Mouse (Mus musculus) liver, postnatal 0 days (tissue): ENCODE measurements around the gene Zfp655. TPM values are rescaled to one million over a fixed set of nuclear protein-coding genes. Genes with fewer than 3 reads are reported as not detected.
A peak's percentile ranks its signal among the peaks of the same experiment; 100 is the strongest.
"Not testable (repeated sequence)": the region's sequence is repeated elsewhere in the genome, so short reads cannot be mapped to it uniquely, and the experiment has no call there.

Experiments
- ATAC-seq: fragments of 200-750 bp; cut with Nextera tagmentation; 2 replicates; pipeline ENCODE4 v1.8.0; 2017; ENCODE audit warnings: mild to moderate bottlenecking, moderate library complexity
- DNase-seq: peaks from one replicate; pipeline ENCODE4 v3.0.0-alpha.2; 2016
- H3K27ac ChIP-seq: fragments of 300-500 bp; sonication (generic); 2 replicates; pipeline ENCODE4 v1.5.1; 2014; ENCODE audit warnings: antibody characterized with exemption, moderate library complexity, mild to moderate bottlenecking, low read depth
- H3K27me3 ChIP-seq: fragments of 300-500 bp; sonication (generic); 2 replicates; pipeline ENCODE4 v1.6.1; 2014; ENCODE audit warnings: low read length, control low read depth, mixed read lengths; ENCODE audit not compliant: insufficient read depth
- H3K36me3 ChIP-seq: fragments of 300-500 bp; sonication (generic); replicated peaks from 2 replicates; pipeline ENCODE4 v1.6.1; 2014; ENCODE audit warnings: mild to moderate bottlenecking, control low read depth, low read length, moderate library complexity, mixed read lengths; ENCODE audit not compliant: insufficient read depth
- H3K4me1 ChIP-seq: fragments of 300-500 bp; sonication (generic); 2 replicates; pipeline ENCODE4 v1.6.1; 2014; ENCODE audit warnings: antibody characterized with exemption, mild to moderate bottlenecking, control low read depth; ENCODE audit not compliant: insufficient read depth
- H3K4me2 ChIP-seq: fragments of 300-500 bp; sonication (generic); 2 replicates; pipeline ENCODE4 v1.6.1; 2014; ENCODE audit warnings: low read depth, mild to moderate bottlenecking, low read length, moderate library complexity, mixed read lengths
- H3K4me3 ChIP-seq: fragments of 300-500 bp; sonication (generic); 2 replicates; pipeline ENCODE4 v1.5.1; 2014; ENCODE audit warnings: low read depth, low read length
- H3K9ac ChIP-seq: fragments of 300-500 bp; sonication (generic); replicated peaks from 2 replicates; pipeline ENCODE4 v1.6.1; 2014; ENCODE audit warnings: mild to moderate bottlenecking, moderate library complexity
- H3K9me3 ChIP-seq: fragments of 300-500 bp; sonication (generic); 2 replicates; pipeline ENCODE4 v1.6.1; 2016; ENCODE audit warnings: mild to moderate bottlenecking, control low read depth, low read length, mixed read lengths
- CTCF ChIP-seq: sonication (generic); IDR thresholded peaks from 2 replicates; pipeline ENCODE4 v1.5.1; 2016; ENCODE audit warnings: antibody characterized with exemption, low read depth
- EP300 ChIP-seq: IDR thresholded peaks from 2 replicates; pipeline ENCODE4 v1.6.1; 2016; ENCODE audit warnings: antibody characterized with exemption, low read depth, mild to moderate bottlenecking
- WGBS: fragments of 180-500 bp; shearing (Covaris S2); extraction: QIAGEN DNeasy Blood & Tissue Kit; methylation state at CpG from one replicate; pipeline ENCODE4 v1.1.7; 2014; ENCODE audit not compliant: insufficient replicate concordance; 5-methylcytosine and 5-hydroxymethylcytosine counted together
- polyA plus RNA-seq: library from polyadenylated mRNA; unstranded; fragments of >200 nt; fragmentation: Nextera tagmentation; extraction: Ambion mirVana; gene quantifications from 2 replicates; pipeline ENCODE4 v1.2.1, GENCODE M21; 2015

Zfp655 gene
- polyA plus RNA-seq, 1 experiment from 2014 or later, result 27.4 TPM

DNA sequence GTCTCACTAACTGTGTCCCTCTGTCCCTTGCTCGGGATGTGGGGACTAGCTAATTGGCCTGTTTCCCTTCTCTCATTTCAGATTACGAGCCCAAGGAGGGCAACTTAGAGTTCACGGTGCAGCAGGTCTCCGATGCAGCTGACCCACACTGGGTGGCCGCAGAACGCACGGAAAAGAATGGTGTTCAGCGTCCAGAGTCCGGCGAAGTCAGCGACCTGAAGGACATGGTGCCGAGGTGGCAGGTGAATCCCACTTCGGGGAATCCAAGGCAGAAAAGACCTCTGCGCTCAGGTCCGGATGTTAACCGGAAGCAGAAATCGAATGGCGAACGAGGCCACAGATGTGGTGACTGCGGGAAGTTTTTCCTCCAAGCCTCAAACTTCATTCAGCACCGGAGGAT, 13.3 kb upstream of the Zfp655 start:
- H3K4me3 ChIP-seq, result no peak overlapping the region
- no peak overlapping the region for H3K9ac ChIP-seq
- H3K27me3 ChIP-seq, result no peaks in the 10 kb centered on the region
- H3K4me2 ChIP-seq, result no peak overlapping the region
- H3K36me3 ChIP-seq, result peaks cover 36% of the 10 kb centered on the region
- no peaks in the 10 kb centered on the region for H3K9me3 ChIP-seq
- peak overlapping the region; percentile 29; the same call in 1 of the 2 replicates for H3K27ac ChIP-seq
- no peak for ATAC-seq
- DNase-seq, result no peak
- H3K4me1 ChIP-seq, result peaks cover 2% of the 10 kb centered on the region; the same call in 1 of the 2 replicates
- no peak for TF ChIP-seq CTCF
- no peak for TF ChIP-seq EP300
- WGBS, result 84% methylated on average over 21 of the region's 21 CpGs

DNA sequence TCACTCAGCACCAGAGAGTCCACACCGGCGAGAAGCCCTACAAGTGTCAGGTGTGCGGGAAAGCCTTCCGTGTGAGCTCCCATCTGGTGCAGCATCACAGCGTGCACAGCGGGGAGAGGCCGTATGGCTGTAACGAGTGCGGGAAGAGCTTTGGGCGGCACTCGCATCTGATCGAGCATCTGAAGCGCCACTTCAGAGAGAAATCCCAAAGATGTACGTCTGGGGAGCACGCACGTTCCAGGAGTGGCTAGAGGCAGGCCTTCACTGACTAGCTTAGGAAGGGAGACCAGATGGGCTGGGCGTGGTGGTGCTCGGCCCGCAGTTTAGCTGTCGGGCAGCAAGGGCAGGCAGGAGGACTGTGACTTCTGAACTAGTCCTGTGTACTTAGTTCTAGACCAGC, 12.8 kb upstream of the Zfp655 start:
- peaks cover 2% of the 10 kb centered on the region; the same call in 1 of the 2 replicates for H3K4me1 ChIP-seq
- peaks cover 31% of the 10 kb centered on the region for H3K36me3 ChIP-seq
- no peak overlapping the region for H3K4me2 ChIP-seq
- no peak overlapping the region for H3K4me3 ChIP-seq
- H3K9ac ChIP-seq, result no peak overlapping the region
- DNase-seq, result no peak
- 0 out of 2 replicates have a peak overlapping the region, but pooled peaks have one; percentile 29 for H3K27ac ChIP-seq
- H3K9me3 ChIP-seq, result no peaks in the 10 kb centered on the region
- no peaks in the 10 kb centered on the region for H3K27me3 ChIP-seq
- no peak for TF ChIP-seq CTCF
- no peak for TF ChIP-seq EP300
- 96% methylated on average over 20 of the region's 20 CpGs for WGBS
- ATAC-seq, result no peak

DNA sequence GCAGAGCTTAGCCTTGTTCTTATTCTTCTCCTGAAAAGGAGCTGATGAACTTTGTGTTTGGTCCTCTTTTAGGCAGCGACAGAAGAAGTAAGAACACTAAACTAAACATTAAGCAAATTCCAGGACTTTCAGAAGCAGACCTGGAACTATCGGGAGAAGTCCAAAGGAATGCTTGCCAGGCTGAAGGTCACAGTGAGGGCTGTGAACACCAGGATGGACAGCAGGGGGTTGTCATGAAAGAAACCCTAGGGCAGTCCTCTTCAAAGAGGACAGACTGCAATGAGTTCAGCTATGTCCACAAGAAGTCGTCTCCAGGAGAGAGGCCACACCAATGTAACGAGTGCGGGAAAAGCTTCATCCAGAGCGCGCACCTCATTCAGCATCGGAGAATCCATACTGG, 11.5 kb upstream of the Zfp655 start:
- DNase-seq, result no peak
- no peak for ATAC-seq
- 80% methylated on average over 8 of the region's 8 CpGs for WGBS
- H3K9ac ChIP-seq, result no peak overlapping the region
- H3K27ac ChIP-seq, result no peak overlapping the region
- H3K27me3 ChIP-seq, result no peaks in the 10 kb centered on the region
- H3K4me3 ChIP-seq, result no peak overlapping the region
- H3K36me3 ChIP-seq, result peaks cover 26% of the 10 kb centered on the region
- peaks cover 2% of the 10 kb centered on the region; the same call in 1 of the 2 replicates for H3K4me1 ChIP-seq
- no peaks in the 10 kb centered on the region for H3K9me3 ChIP-seq
- TF ChIP-seq CTCF (no peak), EP300 (no peak)
- no peak overlapping the region for H3K4me2 ChIP-seq

DNA sequence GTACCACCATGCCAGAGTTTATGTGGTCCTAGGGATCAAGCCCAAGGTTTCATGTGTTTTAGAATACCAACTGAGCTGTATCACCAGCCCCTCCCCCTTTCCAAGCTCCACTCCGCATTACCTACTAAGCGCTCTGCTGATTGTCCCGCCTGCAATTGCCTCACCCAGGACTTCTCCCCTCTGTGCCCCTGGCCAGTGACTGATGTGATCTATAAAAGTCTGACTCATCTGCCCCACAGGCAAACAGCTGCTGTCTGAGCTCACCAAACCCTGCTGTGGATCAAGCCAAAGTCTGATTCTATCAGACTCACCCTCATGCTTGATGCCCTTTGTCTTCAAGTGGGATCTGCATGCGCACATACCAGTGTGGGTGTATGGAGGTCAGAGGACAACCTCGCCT, 8.7 kb upstream of the Zfp655 start:
- DNase-seq (peak; percentile 64), ATAC-seq (peak; percentile 96)
- H3K4me2 ChIP-seq, result no peak overlapping the region
- H3K4me1 ChIP-seq, result peaks cover 5% of the 10 kb centered on the region
- no peak overlapping the region for H3K4me3 ChIP-seq
- H3K36me3 ChIP-seq, result peaks cover 26% of the 10 kb centered on the region
- no peaks in the 10 kb centered on the region for H3K9me3 ChIP-seq
- WGBS, result 66% methylated on average over 5 of the region's 5 CpGs
- H3K27me3 ChIP-seq, result no peaks in the 10 kb centered on the region
- H3K9ac ChIP-seq, result no peak overlapping the region
- H3K27ac ChIP-seq, result peak overlapping the region; percentile 94
- TF ChIP-seq CTCF (no peak), EP300 (peak; percentile 77; the same call in 1 of the 2 replicates)

- peaks cover 24% of the 10 kb centered on the region for H3K36me3 ChIP-seq
- H3K4me3 ChIP-seq, result no peak overlapping the region
- TF ChIP-seq CTCF, result no peak
- no peak for TF ChIP-seq EP300
- peaks cover 5% of the 10 kb centered on the region for H3K4me1 ChIP-seq
- DNase-seq (no peak), ATAC-seq (peak; percentile 26; the same call in 1 of the 2 replicates)
- no peaks in the 10 kb centered on the region for H3K27me3 ChIP-seq
- no peak overlapping the region for H3K4me2 ChIP-seq
- peak overlapping the region; percentile 94 for H3K27ac ChIP-seq
- H3K9ac ChIP-seq, result no peak overlapping the region
- 77% methylated on average over 12 of the region's 12 CpGs for WGBS
- H3K9me3 ChIP-seq, result no peaks in the 10 kb centered on the region
Measured at GRCm38 (mm10) chr5:145223395-145223794, 8.1 kb upstream of the Zfp655 start.

GRCm38 (mm10) chr5:145226453-145226852, 5.1 kb upstream of the Zfp655 start:
- H3K27ac ChIP-seq, result peak overlapping the region; percentile 20
- no peak for ATAC-seq
- peaks cover 1% of the 10 kb centered on the region for H3K36me3 ChIP-seq
- H3K4me2 ChIP-seq, result no peak overlapping the region
- 45% methylated on average over 2 of the region's 2 CpGs for WGBS
- TF ChIP-seq CTCF (no peak), EP300 (no peak)
- no peak overlapping the region for H3K4me3 ChIP-seq
- no peaks in the 10 kb centered on the region for H3K27me3 ChIP-seq
- no peak for DNase-seq
- H3K4me1 ChIP-seq, result peaks cover 10% of the 10 kb centered on the region
- H3K9ac ChIP-seq, result no peak overlapping the region
- H3K9me3 ChIP-seq, result no peaks in the 10 kb centered on the region

DNA sequence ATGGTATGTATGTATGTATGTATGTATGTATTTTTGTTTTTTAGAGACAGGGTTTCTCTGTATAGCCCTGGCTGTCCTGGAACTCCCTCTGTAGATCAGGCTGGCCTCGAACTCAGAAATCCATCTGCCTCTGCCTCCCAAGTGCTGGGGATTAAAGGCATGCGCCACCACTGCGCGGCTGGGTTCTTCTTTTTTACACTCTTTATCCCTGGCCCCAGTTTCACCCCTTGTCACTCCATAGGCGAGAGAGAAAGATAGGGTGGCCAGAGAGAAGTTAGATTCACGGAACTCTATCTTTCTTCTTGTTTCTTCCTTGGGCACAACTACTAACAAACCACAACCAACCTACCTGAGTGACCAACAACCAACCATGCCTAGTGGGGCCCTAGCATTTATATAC, 2.2 kb upstream of the Zfp655 start:
- not testable (repeated sequence) for H3K4me1 ChIP-seq, H3K4me3 ChIP-seq, H3K9ac ChIP-seq, H3K9me3 ChIP-seq, DNase-seq, H3K27me3 ChIP-seq, H3K4me2 ChIP-seq, H3K27ac ChIP-seq, ATAC-seq
- 78% methylated on average over 6 of the region's 6 CpGs for WGBS
- peaks cover 10% of the 10 kb centered on the region for H3K36me3 ChIP-seq
